Mouse (Mus musculus) liver, adult (tissue): ENCODE measurements around the gene Ddah1.

Experiments
- GATA4 ChIP-seq: IDR thresholded peaks from 2 replicates; pipeline ENCODE4 v1.6.1; 2014; ENCODE audit warnings: mild to moderate bottlenecking, low read length; ENCODE audit not compliant: insufficient replicate concordance

Gene Ddah1

GRCm38 (mm10) chr3:145864713-145865233, 106.3 kb downstream of the Ddah1 start:
- no peak for TF ChIP-seq GATA4

- TF ChIP-seq GATA4 = no peak
Observed at GRCm38 (mm10) chr3:145872680-145873079, 114.2 kb downstream of the Ddah1 start.

- no peak for TF ChIP-seq GATA4
Observed at GRCm38 (mm10) chr3:145873271-145873670, 114.8 kb downstream of the Ddah1 start.

GRCm38 (mm10) chr3:145874126-145874525, 115.7 kb downstream of the Ddah1 start:
- TF ChIP-seq GATA4 = no peak

GRCm38 (mm10) chr3:145876120-145876519, 117.6 kb downstream of the Ddah1 start:
- no peak for TF ChIP-seq GATA4

GRCm38 (mm10) chr3:145880335-145880734, 121.9 kb downstream of the Ddah1 start:
- TF ChIP-seq GATA4 = no peak

- TF ChIP-seq GATA4 = no peak
Observed at GRCm38 (mm10) chr3:145882076-145882874, 123.8 kb downstream of the Ddah1 start.

GRCm38 (mm10) chr3:145883233-145883632, 124.8 kb downstream of the Ddah1 start:
- no peak for TF ChIP-seq GATA4

- TF ChIP-seq GATA4 = no peak
Observed at GRCm38 (mm10) chr3:145885376-145885775, 126.9 kb downstream of the Ddah1 start.

- no peak for TF ChIP-seq GATA4
Observed at GRCm38 (mm10) chr3:145885851-145886464, 127.5 kb downstream of the Ddah1 start.

- TF ChIP-seq GATA4 = no peak
Observed at GRCm38 (mm10) chr3:145887430-145887971, 129.0 kb downstream of the Ddah1 start.

- TF ChIP-seq GATA4 = no peak
Observed at GRCm38 (mm10) chr3:145890346-145891132, 132.1 kb downstream of the Ddah1 start.

- no peak for TF ChIP-seq GATA4
Observed at GRCm38 (mm10) chr3:145892451-145892850, 134.0 kb downstream of the Ddah1 start.

- no peak for TF ChIP-seq GATA4
Observed at GRCm38 (mm10) chr3:145894131-145894530, 135.7 kb downstream of the Ddah1 start.

- no peak for TF ChIP-seq GATA4
Observed at GRCm38 (mm10) chr3:145897749-145898148, 139.3 kb downstream of the Ddah1 start.

- TF ChIP-seq GATA4 = no peak
Observed at GRCm38 (mm10) chr3:145899832-145900231, 141.4 kb downstream of the Ddah1 start.

- no peak for TF ChIP-seq GATA4
Observed at GRCm38 (mm10) chr3:145903530-145903929, 145.1 kb downstream of the Ddah1 start.
